Mouse (Mus musculus): ENCODE measurements around the gene Mllt11. TPM values are rescaled to one million over a fixed set of nuclear protein-coding genes. Genes with fewer than 3 reads are reported as not detected.

Mllt11 gene
- 100 to 1,000 TPM; 285 to 326 TPM for total RNA-seq (2021)

GRCm38 (mm10) chr3:95231298-95232221, at the start of gene Mllt11:
Gene Mllt11 (minus strand): TSS chr3:95232171.
- no peak for DNase-seq

DNA sequence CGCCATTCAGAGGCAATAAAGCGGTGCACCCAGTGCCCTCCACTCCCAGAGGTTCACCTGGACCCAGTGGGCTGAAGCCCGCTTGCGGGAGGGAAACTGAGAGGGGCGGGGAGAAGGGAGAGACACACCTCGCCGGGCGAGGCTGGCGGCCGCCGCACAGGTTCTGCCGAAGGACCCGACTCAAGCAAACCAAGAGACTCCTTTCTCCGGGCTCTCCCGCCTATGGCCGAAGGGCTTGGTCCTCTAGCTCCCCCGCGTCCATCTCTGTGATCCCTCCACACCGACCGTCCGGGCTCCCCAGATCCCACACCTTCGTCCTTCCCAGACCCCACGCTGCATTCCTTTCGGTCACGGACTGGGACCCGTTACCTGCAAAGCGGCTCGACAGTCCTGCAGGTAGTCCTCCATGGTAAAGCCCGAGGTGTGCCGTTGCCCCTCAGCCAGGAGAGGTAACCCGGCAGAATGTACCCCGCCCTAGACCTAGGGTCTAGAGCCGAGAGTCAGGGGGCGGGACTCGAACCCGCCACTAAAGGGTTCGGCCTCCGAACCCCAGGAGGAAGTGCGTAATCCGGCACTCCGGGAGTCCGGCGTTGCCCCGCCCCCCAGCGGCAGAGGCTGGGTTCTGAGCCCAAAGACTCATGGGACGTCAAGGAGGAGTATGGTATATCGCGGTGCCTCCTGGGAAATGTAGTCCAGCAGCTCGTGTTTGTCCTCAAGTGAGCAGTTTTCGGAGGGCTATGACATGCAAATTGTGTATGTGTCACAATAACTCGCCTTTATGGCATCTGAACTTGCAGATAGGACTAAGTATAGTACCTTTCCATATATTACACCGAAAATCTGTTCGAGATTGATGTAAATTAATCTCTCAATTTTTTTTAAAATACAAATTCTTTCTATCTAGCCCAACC, 49.5 kb upstream of the Mllt11 start, which contains the start of the genes Mindy1 and Prune1:
Mindy1 (plus strand) TSS at position 130 of the 911 bp plus-strand sequence.
Prune1 (minus strand) TSS at position 861 of the 911 bp plus-strand sequence.
- DNase-seq: peak; percentile 97 to 98

GRCm38 (mm10) chr3:95280747-95281146, 48.8 kb upstream of the Mllt11 start:
- no peak for DNase-seq

- DNase-seq: no peak
Measured at GRCm38 (mm10) chr3:95277149-95277551, 45.2 kb upstream of the Mllt11 start.

DNA sequence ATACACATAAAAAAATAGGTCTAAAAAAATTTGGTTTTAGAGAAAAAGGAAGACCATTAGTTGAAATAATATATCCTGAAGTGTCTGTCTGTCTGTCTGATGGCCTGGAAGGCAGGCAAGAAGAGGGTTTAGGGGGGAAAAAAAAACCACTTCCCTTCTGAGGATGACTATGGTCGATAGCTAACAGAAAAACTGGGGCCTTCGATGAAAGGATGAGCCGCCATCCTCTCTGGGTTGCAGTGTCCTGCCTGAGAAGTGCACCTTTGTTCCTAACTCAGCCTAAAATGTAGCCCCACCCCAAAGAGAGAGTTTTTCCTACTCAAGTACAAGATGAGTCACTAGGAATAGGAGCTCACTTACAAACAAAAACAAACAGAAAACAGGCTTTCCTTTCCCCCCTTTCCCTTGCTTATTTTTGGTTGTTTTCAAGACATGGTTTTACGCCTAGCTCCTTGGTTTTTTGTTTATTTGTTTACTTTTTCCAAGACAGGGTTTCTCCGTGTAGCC, 44.5 kb upstream of the Mllt11 start:
- DNase-seq: no peak

- DNase-seq: no peak
Measured at GRCm38 (mm10) chr3:95275161-95275560, 43.2 kb upstream of the Mllt11 start.

GRCm38 (mm10) chr3:95274453-95274852, 42.5 kb upstream of the Mllt11 start:
- no peak for DNase-seq

- no peak for DNase-seq
Measured at GRCm38 (mm10) chr3:95273471-95273870, 41.5 kb upstream of the Mllt11 start.

GRCm38 (mm10) chr3:95270766-95271364, 38.9 kb upstream of the Mllt11 start:
- DNase-seq: no peak

DNA sequence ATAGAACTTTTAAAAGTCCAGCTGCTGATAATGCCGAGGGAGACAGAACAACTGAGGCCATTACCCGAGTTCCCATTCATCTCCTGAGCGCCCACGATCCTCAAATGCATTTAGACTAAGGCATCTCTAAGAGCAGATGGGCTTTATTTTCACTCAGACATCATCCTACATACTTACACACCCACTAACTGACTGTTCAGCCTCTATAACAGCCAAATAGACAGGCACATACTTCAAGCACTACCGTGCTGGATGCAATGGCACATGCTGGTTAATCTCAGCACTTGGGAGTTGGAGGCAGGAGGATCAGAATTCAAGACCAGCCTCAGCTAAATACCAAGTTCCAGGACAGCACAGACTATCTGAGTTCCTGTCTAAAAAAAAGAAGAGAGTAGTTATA, 37.8 kb upstream of the Mllt11 start:
- no peak for DNase-seq

GRCm38 (mm10) chr3:95267855-95268254, 35.9 kb upstream of the Mllt11 start:
- DNase-seq: no peak

DNA sequence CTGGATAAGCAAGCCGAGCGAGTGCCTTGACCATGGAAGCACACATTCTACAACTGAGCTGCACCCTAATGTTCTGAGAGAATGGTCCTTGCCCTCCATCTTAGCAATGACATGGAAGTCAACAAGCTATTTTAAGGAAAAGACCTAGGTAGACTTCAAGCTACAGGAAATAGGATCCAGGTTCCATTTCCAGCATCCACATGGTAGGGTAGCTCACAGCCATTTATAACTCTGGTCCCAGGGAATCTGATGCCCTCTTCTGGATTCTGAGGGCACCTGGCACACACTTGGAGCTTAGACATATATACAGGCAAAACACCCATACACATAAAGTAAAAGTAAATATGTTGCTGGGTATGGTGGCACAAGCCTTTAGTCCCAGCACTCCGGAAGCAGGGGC, 34.1 kb upstream of the Mllt11 start:
- DNase-seq: no peak

GRCm38 (mm10) chr3:95264724-95265123, 32.8 kb upstream of the Mllt11 start:
- no peak for DNase-seq

DNA sequence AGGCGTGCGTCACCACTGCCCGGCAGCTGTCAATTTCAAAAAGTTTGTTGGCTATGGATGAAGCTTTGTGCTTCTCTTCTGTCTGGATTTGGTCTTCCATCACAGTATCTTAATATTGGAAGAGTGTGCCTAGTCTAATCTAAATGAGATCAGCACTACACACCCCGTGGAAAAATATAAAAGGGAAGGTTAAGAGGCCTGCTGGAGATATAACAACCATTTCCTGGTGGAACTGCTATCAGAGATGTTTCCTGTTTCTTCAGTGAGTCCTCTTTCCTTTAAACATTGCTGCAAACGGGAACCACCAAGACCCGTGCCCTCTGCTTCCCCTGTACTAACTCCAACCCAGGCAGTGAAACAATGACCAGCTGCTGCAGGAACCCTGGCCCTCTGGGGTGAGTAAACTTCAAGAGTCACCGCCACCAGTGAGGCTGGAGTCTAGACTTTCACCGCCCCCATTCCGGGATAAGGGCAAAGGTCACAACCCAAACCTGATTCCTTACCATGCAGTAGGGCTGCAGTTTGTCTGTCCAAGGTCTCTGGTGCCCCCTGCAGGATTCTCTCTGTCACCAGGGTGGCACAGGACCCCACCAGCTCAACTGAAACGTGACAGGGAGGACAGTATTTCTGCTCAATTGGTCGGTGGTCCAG, 31.2 kb upstream of the Mllt11 start:
- DNase-seq: peak; percentile 32 to 45

DNA sequence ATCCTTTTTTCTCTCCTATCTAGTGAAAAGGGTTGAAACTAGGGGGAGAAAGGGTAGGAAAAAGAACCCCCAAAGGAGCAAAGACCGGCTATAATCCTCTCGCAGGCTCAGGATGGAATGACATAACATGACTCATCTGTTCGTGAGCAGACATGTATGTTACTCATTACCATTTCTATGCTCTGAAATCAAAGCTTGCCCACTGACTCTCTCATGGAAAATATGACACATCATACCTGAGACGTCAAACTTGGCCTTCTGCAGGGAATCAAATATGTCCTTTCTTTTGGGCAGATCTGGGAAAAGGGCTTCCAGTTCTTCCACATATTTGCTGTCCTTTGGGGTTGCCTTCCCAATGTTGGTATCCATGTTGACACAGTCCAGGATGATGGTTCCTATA, 30.0 kb upstream of the Mllt11 start:
- no peak for DNase-seq

- DNase-seq: no peak
Measured at GRCm38 (mm10) chr3:95256931-95257330, 25.0 kb upstream of the Mllt11 start.

DNA sequence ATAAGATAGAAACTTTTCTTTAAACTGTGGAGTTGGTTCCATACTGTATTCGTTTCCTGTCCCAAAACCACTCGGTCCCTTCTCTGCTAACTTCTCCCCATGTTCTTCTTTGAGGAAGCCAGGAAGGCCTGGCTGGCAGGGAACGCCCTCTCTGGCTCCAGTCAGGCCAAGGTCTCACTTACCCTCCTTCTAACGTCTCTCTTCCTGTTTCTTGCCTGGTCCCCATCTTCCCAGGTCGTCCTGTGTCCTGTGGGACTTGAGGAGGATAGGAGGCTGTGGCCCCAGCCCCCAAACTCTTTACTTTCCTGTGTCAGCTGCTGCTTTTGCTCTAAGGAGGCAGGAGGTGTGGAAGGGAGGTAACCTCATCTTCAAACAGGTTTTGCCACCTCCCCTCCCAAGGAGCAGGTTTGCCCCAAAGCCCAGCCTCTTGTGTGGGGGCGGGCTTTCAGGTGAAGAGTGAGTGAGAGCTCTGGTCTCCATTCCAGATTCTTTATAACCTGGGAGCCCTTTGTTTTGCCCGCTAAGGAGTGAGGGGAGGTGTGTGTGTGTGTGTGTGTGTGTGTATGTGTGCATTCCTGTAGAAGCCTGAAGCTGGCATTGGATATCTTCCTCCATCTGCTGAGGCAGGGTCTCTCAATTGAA, 18.9 kb upstream of the Mllt11 start, which contains the start of gene Bnipl:
Bnipl (minus strand) TSS at position 411 of the 642 bp plus-strand sequence.
- DNase-seq: no peak

- no peak for DNase-seq
Measured at GRCm38 (mm10) chr3:95250361-95250760, 18.4 kb upstream of the Mllt11 start.

DNA sequence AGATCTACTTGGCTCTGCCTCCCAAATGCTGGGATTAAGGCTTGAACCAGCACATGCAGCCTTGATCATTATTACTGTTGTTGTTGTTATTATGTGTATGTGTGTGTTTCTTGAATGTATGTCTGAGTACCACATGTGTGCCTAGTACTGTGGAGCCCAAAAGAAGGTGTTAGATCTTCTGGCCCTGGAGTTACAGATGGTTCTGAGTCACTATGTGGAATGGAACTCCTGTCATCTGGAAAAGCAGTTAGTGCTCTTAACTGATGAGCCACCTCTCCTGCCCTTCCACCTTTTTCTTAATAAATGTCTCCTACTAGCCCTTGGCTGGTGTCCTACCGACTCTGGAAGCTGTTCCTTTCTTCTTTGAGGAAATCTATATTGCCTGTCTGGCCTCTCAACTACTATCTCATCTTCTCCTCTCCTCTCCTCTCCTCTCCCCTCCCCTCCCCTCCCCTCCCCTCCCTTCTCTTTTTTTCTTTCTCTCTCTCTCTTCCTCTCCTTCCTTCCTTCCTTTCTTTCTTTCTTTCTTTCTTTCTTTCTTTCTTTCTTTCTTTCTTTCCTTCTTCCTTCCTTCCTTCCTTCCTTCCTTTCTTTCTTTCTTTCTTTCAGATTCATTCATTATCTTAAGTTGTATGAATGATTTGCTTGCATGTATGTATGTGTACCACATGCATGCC, 15.8 kb upstream of the Mllt11 start:
- no peak for DNase-seq

- peak; percentile 42 to 55 for DNase-seq
Measured at GRCm38 (mm10) chr3:95246465-95247231, 14.7 kb upstream of the Mllt11 start.

Measured in layer of hippocampus, postnatal 36 days (tissue).